ENCODE assay signal across 25 mouse cellular contexts in genomic region chr1:132032172-132032571, GRCm38 (mm10). TPM values are rescaled to one million over a fixed set of nuclear protein-coding genes. Genes with fewer than 3 reads are reported as not detected.
"Had no signal": no experiment of that assay in that cellular context is flagged by ENCODE, and none has a peak within 500 bp of the region (broad histone marks: within the 10 kb centered on the region; RNA-seq: fewer than 3 reads in every experiment).

No protein-coding gene starts in this region.

- H3K4me1 ChIP-seq: embryonic facial prominence, embryonic 10.5 days; embryonic facial prominence, embryonic 12.5 days; embryonic facial prominence, embryonic 13.5 days; embryonic facial prominence, embryonic 15.5 days; forebrain, embryonic 10.5 days; forebrain, embryonic 12.5 days; forebrain, embryonic 13.5 days; forebrain, embryonic 15.5 days; heart, embryonic 10.5 days had no signal

- H3K27ac ChIP-seq: embryonic facial prominence, embryonic 10.5 days; embryonic facial prominence, embryonic 12.5 days; embryonic facial prominence, embryonic 13.5 days; embryonic facial prominence, embryonic 15.5 days; forebrain, embryonic 10.5 days; forebrain, embryonic 12.5 days; forebrain, embryonic 13.5 days; forebrain, embryonic 15.5 days; gastrocnemius, adult 2 months; heart, adult 2 months; heart, embryonic 10.5 days had no signal

- DNase-seq: cerebellum, adult 9-10 months; cerebellum, adult 9-11 months; cerebellum, postnatal 10 days; cerebellum, postnatal 14 days; cerebellum, postnatal 25 days; cerebellum, postnatal 36 days; embryo, embryonic 11 days; forebrain, postnatal 0 days; gastrocnemius, adult 2 months; gastrocnemius, postnatal 10 days; gastrocnemius, postnatal 14 days; gastrocnemius, postnatal 25 days; gastrocnemius, postnatal 36 days; heart, adult 11 months; heart, adult 2 months had no signal

- H3K9me3 ChIP-seq: embryonic facial prominence, embryonic 10.5 days; embryonic facial prominence, embryonic 12.5 days; embryonic facial prominence, embryonic 13.5 days; embryonic facial prominence, embryonic 15.5 days; forebrain, embryonic 10.5 days; forebrain, embryonic 12.5 days; forebrain, embryonic 13.5 days; forebrain, embryonic 15.5 days; heart, embryonic 10.5 days had no signal

- H3K27me3 ChIP-seq: embryonic facial prominence, embryonic 12.5 days; embryonic facial prominence, embryonic 13.5 days; embryonic facial prominence, embryonic 15.5 days; forebrain, embryonic 12.5 days; forebrain, embryonic 13.5 days; forebrain, embryonic 15.5 days had no signal

- H3K4me3 ChIP-seq: embryonic facial prominence, embryonic 10.5 days; embryonic facial prominence, embryonic 12.5 days; embryonic facial prominence, embryonic 13.5 days; embryonic facial prominence, embryonic 15.5 days; erythroblast, embryonic 14.5 days; forebrain, embryonic 10.5 days; forebrain, embryonic 12.5 days; forebrain, embryonic 13.5 days; forebrain, embryonic 15.5 days; gastrocnemius, adult 2 months; heart, adult 2 months; heart, embryonic 10.5 days had no signal

- H3K9ac ChIP-seq: embryonic facial prominence, embryonic 12.5 days; embryonic facial prominence, embryonic 13.5 days; embryonic facial prominence, embryonic 15.5 days; forebrain, embryonic 12.5 days; forebrain, embryonic 13.5 days; forebrain, embryonic 15.5 days; forebrain, postnatal 0 days had no signal

- H3K4me2 ChIP-seq: embryonic facial prominence, embryonic 12.5 days; embryonic facial prominence, embryonic 13.5 days; embryonic facial prominence, embryonic 15.5 days; forebrain, embryonic 12.5 days; forebrain, embryonic 13.5 days; forebrain, embryonic 15.5 days had no signal

RNA-seq across cellular contexts. Expression of gene Mfsd4a, which starts 35.7 kb away (rescaled TPM):
- polyA plus RNA-seq: erythroblast, embryonic 14.5 days had no signal
